Mouse (Mus musculus) retina, postnatal 1 day (tissue): Measurements from ENCODE around the gene Lgals3.

ENCODE experiments used
- DNase-seq: peaks from one replicate; pipeline ENCODE4 v3.0.0-alpha.2; 2012

The Lgals3 gene

DNA sequence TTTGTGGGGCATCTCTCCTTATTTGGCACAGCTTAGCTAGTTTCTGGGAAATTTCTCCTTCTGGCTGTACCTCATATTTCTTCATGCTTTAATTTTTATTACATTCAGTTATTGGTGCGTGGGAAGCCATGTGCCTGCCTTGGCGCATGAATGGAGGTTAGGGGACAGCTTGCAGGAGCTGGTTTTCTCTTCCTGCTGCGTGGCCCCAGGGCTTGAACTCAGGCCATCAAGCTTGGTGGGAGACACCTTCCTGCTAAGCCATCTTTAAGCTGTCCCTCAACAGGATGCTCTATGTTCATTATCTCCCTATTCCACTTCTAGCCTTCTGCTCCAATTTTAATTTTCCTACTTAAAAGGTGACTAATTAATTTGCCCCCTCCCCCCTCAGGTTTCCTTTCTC is 3.2 kb downstream of the Lgals3 start:
- no peak for DNase-seq

- DNase-seq: no peak
These were observed 4.1 kb downstream of the Lgals3 start for GRCm38 (mm10) chr14:47371689-47372088.

DNA sequence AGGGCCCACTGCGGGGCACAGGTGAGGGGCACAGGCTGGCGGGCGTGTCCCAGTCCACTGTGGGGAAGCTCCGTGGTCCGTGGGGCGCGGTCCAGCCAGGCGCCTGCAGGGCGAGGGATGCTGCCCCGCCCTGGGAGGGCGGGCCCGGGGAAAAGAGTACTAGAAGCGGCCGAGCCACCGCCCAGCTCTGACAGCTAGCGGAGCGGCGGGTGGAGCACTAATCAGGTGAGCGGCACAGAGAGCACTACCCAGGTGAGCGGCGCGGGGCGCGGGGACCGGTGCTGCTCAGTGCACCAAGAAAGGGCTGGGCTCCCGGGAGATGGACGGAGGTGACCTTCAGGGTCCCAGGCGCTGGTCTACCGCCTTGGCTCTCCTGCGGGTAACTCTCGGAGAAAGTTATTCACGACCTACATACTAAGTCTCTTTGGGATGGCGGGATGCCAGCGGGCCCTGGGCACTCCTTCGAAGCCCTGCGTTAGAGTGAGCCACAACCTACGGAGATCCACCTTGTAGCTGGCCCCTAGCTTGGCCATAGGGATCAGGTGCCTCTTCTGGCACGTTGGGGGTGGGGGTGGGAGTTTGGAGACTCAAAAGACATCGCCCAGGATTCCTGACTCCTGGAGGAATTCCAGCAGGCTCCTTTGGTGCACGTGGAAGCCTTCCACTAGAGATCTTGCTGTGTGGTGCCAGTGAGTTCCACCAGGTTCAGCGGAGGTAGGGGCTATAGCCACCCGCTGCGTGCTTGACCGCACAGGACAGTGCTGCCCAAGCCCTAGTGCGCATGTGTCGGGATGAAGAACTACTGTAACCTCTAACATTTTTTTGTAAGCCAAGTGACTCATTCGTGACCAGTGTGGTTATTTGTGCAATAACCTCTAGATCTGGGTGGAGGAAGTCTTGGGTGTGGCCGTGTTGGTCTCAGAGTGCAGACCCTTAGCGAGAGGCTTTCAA is 6.5 kb downstream of the Lgals3 start:
- DNase-seq: peak; percentile 16

DNA sequence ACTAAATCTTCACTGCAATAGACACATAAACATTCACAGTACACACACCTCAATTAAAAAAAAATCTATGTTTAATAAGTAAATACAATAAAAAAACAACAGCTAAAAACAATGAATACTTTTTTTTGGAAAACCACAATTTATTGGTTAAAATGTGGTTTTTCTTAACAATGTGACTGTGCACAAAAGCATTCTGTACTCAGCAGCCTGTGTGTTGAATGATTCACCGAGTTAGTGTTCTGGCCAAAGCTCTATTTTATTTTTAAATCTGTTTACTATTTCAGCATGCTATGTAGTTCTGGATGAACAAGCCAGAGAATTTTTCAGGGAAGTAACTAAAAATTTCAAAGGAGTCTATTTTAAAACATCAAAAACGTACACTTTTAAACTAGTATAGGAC is 9.0 kb downstream of the Lgals3 start:
- DNase-seq: no peak

GRCm38 (mm10) chr14:47378336-47378735 is 10.8 kb downstream of the Lgals3 start:
- DNase-seq: no peak

DNA sequence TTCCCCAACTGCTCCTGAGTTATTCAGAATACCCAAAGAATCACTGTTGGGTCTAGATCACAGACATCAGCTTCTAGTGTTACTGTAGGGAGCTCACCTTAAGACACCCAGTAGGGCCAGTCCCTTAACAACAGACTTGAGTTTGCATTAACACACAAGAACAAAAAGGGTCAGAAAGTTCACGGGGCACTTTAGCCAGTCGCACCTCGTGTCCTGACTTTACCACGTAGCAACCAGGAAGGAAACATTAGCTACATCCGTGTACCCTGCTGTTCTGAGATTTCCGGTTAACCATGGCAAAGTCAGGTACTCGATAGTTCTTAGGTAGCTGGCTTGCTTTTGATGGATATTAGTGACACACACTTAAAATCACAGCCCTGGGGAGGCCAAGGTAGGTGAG is 16.4 kb downstream of the Lgals3 start:
- DNase-seq: no peak

DNA sequence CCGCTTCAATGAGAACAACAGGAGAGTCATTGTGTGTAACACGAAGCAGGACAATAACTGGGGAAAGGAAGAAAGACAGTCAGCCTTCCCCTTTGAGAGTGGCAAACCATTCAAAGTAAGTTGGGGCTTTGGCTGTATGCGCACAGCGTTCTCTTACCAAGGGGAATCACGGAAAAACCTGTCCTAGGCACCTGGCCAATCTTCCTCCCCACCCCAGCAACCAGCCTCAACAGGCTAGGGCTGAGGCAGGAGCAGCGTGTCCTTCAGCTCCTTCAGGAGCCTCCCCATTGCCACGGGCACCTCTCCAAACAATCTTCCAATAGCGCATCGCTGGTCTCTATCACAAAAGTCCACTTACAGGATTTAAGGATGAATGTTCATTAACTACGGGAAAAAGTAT is 17.1 kb downstream of the Lgals3 start:
- DNase-seq: no peak

DNA sequence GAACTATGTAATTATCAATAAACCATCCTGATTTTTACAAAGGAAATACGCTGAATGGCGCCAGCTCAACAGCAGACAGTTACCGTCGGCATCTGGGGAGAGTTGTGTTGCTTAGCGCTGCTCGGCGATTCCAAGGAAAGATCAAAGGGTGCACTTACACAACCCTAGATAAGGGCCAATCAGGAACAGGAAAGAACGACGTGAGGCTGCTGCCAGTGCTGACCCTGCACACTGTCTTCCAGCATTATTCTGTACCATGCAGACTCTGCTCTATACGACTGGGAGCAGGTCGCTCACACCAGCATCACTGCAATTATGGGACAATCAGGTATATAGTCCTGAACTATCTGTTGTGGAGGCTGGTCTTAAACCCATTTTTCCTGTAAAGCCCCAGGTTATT is 18.6 kb downstream of the Lgals3 start:
- no peak for DNase-seq

DNA sequence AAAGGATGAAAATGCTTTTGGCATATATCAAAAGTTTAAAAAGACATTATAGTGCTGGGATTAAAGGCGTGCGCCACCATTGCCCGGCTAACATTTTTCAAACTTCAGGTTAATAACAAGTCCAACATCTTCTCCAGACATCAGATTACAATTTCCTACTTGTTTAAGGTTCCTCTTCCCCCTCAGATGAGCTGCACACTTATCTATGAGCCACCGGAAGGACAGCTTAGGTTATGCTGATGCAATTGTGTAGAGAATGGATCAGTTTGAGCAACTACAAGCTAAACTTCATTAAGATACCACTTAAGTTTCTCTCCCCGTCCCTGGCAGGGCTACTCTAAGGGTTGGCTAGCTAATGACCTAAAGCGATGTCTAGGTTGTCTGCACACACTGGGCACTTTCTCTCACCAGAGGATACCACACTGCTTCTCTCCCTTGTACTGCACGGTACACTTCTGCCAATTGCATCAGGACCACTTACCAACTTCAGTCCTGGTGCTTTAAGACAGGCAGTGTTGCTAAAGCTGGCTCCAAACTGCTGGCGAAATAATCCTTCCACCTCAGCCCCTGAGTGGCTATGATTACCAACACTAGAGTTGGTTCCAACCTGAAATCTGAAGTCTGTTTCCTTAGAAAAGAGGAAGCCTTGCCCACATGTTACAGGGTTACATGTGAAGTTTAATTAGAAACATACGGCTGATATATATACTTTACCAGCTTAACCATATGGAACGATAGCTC is 26.0 kb downstream of the Lgals3 start:
- no peak for DNase-seq

DNA sequence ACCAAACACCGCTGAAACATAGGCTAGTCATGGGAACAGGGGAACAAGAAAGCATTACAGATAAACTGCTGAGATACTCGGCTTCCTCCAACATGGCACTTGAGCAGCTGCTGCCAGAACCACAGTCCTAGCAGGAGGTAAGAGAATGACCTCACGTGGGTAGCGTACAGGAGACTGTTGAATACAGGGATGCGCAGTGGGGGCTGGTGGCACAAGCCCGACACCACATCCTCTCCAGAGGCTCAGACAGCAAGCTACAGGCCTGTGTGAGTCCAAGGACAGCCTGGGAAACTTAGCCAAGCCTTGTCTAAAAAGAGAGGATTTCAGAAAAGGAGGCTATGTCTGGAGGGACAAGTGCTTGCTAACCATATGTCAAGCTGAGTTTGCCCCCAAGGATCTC is 27.5 kb downstream of the Lgals3 start:
- no peak for DNase-seq

DNA sequence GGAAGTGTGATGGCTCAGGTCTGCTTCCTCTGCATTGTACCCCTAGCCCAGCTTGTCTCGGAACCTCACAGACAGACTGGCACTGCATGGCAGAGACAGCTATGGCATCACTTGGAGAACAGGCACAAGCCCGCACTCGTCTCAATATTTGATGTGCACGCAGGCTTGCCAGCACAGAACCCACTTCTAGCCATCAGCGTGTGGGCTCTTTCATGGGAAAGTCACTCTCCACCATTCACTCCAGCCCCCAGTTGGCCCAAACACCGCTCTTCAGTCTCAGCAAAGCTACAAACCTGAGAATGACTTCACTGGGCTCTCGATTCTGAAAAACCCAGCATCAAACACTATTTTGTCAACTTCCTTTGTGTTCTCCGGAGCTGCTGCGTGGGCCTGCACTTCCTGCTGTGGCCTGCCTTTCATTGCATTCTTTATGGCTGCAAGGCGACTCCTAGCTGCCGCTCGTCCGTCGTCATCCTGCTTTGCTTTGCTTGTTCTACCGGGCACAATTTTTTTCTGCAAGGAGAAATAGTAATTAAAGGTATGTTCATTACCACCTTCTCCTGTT is 28.0 kb downstream of the Lgals3 start:
- no peak for DNase-seq

- DNase-seq: peak; percentile 65
These were observed 28.7 kb downstream of the Lgals3 start for GRCm38 (mm10) chr14:47396165-47396652.

DNA sequence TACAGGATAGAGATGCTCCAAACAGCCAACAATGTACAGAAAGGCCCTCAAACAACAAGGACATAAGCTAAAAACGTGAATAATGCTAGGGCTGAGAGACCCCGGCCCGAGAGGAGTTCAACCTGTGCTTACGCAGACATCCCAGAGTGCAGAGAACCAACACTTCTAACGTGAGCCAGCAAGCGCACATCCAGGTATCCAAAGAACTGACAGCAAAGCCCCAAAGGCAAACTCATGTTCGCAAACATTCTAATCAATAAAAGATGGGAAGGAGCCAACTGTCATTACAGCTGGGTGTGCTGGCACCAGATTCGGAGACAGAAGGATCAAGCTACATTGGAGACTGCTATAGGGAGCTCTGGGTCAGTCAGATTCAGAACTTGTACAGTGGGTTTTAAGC is 35.2 kb downstream of the Lgals3 start:
- DNase-seq: no peak

DNA sequence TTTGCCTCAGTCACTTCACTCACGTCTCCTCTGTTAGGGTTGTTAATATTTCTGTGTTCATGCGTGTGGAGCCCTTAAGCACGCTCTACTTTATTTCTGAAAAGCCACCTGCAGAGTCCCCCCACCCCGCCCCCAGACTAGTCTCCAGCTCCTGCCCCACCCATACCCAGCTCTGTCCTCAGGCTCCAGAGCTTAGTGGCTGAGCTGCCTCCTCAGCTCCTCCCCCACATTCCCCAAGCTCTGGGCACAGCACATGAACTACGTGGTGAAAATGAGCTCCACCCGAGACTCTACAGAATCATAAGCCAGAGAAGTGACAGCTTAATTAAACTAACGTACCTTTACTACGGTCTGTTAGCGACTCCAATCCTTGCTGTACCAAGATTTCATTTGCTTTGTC is 38.4 kb downstream of the Lgals3 start:
- no peak for DNase-seq

DNA sequence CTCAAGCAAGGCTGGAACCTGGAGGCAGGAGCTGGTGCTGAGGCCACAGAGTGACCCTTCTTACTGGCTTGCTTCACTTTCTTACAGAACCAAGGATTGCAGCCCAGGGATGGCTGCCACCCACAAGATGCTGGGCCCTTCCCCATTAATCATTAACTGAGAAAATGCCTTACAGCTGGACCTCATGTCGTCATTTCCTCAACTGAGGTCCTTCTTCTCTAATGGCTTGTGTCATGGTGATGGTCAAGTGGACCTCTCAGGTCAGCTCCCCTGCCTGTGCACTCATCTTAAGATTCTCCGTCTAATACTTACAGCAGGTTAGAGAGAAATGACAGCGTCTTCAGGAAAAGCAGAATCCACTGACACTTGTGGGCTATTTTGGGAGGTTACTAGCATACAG is 49.8 kb downstream of the Lgals3 start:
- no peak for DNase-seq

DNA sequence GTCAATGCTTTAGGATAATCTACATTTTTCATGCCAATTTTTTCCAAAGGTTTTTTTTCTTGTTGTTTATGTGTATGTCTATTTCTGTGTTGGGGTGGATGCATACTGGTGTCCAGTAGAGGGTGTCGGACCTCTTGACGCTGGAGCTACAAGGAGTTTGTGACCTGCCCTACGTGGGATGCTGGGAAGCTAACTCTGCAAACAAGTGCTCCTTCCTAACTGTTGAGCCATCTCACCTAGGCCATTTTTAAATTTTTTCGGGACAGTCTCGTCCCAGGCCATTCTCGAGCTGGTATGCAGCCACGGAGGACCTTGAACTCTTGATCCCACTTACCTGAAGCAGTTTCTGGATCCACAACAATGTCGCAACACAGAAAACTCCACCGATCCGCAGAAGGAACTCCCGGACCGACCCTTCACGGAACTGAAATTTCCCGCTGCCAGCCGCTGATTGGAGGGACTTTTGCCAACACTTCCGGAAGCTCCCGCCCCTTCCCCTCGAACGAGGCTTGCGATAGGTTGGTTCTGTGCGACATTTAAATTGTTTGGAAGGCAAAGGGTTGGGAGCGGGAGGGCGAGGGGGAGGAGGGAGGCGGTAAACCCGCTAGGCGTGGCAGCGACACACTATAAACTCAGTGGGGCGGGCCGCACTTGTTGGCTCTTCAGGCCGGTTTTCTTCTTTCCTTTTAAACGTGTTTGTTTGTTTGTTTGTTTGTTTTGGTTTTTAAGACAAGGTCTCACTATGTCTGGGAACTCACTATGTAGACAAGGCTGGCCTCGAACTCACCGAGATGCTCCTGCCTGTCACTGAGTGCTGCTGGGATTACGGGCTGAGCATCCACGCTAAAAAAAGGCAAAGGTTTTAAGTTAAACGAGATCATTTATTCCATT is 50.5 kb downstream of the Lgals3 start, which contains the start of gene Dlgap5:
TSS of gene Dlgap5 (minus strand) at position 633 of the 891 bp plus-strand sequence.
- peak; percentile 97 for DNase-seq

GRCm38 (mm10) chr14:47418666-47418991 is 51.1 kb downstream of the Lgals3 start:
- DNase-seq: no peak

GRCm38 (mm10) chr14:47419034-47419625 is 51.6 kb downstream of the Lgals3 start:
- no peak for DNase-seq

GRCm38 (mm10) chr14:47419723-47420276 is 52.2 kb downstream of the Lgals3 start:
- no peak for DNase-seq

DNA sequence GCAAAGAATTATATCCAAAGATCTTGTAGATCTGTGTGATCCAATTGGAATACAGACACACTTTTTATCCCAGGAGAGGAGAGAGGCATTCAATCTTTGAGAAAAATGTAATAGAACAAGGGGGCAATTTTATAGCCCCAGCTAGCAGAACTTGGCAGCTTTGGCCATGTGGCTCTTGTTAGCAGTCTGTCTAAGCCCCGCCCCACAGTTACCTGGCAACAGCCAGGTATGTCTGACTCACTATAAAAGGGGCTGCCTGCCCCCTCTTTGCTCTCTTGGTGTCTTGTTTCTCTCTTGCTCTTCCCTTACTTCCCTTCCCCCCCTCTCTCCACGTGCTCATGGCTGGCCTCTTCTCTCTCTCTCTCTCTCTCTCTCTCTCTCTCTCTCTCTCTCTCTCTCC is 54.1 kb downstream of the Lgals3 start:
- no peak for DNase-seq

- no peak for DNase-seq
These were observed 54.9 kb downstream of the Lgals3 start for GRCm38 (mm10) chr14:47422466-47422865.

- no peak for DNase-seq
These were observed 65.4 kb downstream of the Lgals3 start for GRCm38 (mm10) chr14:47432987-47433386.
